Mouse (Mus musculus) C2C12 (cell line): ENCODE results near the gene Nt5c2. TPM values are rescaled to one million over a fixed set of nuclear protein-coding genes. Genes with fewer than 3 reads are reported as not detected.

Source experiments
- H3K27me3 ChIP-seq: one replicate; pipeline ENCODE4 v1.6.1; 2011; ENCODE audit not compliant: control insufficient read depth, insufficient read depth, insufficient read length
- H3K36me3 ChIP-seq: one replicate; pipeline ENCODE4 v1.6.1; 2011; ENCODE audit not compliant: control insufficient read depth, insufficient read depth
- H3K4me3 ChIP-seq: one replicate; pipeline ENCODE4 v1.5.1; 2011; ENCODE audit warnings: mild to moderate bottlenecking, control low read depth; ENCODE audit not compliant: poor library complexity, insufficient read depth, severe bottlenecking
- H3K79me2 ChIP-seq: one replicate; pipeline ENCODE4 v1.6.1; 2011; ENCODE audit not compliant: control insufficient read depth, insufficient read depth
- H3K79me3 ChIP-seq: one replicate; pipeline ENCODE4 v1.6.1; 2011; ENCODE audit warnings: low read depth, control low read depth
- H3ac ChIP-seq: one replicate; pipeline ENCODE3; 2011; ENCODE audit warnings: low read depth; ENCODE audit not compliant: control insufficient read depth, insufficient read length
- CEBPB ChIP-seq: IDR thresholded peaks from one replicate; pipeline ENCODE4 v1.6.1; 2011; ENCODE audit warnings: low read depth, mild to moderate bottlenecking, control low read depth, moderate library complexity
- CTCF ChIP-seq: IDR thresholded peaks from one replicate; pipeline ENCODE4 v1.5.1; 2011; ENCODE audit not compliant: control insufficient read depth, insufficient read depth, insufficient read length
- FOSL1 ChIP-seq: IDR thresholded peaks from one replicate; pipeline ENCODE4 v1.8.0; 2011; ENCODE audit warnings: mild to moderate bottlenecking, low read length; ENCODE audit not compliant: poor library complexity, insufficient read depth, severe bottlenecking
- MAX ChIP-seq: IDR thresholded peaks from one replicate; pipeline ENCODE4 v1.6.1; 2011; ENCODE audit warnings: mild to moderate bottlenecking, control low read depth
- MYOD1 ChIP-seq: IDR thresholded peaks from one replicate; pipeline ENCODE4 v1.6.1; 2011; ENCODE audit warnings: low read depth; ENCODE audit not compliant: control insufficient read depth, insufficient read length
- MYOG ChIP-seq: IDR thresholded peaks from one replicate; pipeline ENCODE4 v1.6.1; 2011; ENCODE audit not compliant: control insufficient read depth, insufficient read length; ENCODE audit errors: extremely low read depth
- USF1 ChIP-seq: IDR thresholded peaks from one replicate; pipeline ENCODE4 v1.6.1; 2011; ENCODE audit warnings: low read depth, mild to moderate bottlenecking, control low read depth, moderate library complexity
- long read RNA-seq, 2 experiments: library from polyadenylated mRNA; unstranded; transcript quantifications; one replicate each; pipeline ENCODE4 v2.0.0; 2019 to 2020
- polyA plus RNA-seq: library from polyadenylated mRNA; unstranded; fragments of >200 nt; fragmentation: generic; extraction: Trizol; gene quantifications from one replicate; pipeline ENCODE4 v1.2.1, GENCODE M21; 2012; ENCODE audit warnings: missing spikeins

Gene Nt5c2
- 18.2 TPM for polyA plus RNA-seq
- long read RNA-seq, experiment 1, transcript Nt5c2-202 (18 exons, 3,728 nt): major isoform, 16 of 31 reads
- long read RNA-seq, experiment 1, partial matches to known transcripts: 7 of 31 reads
- long read RNA-seq, experiment 1, other reads (novel, unspliced or antisense): 6 of 31 reads
- long read RNA-seq, experiment 2, transcript Nt5c2-202 (18 exons, 3,728 nt): major isoform, 93 of 136 reads
- long read RNA-seq, experiment 2, partial matches to known transcripts: 5 of 136 reads
- long read RNA-seq, experiment 2, other reads (novel, unspliced or antisense): 33 of 136 reads

- no peaks in the 10 kb centered on the region for H3K79me2 ChIP-seq
- no peak within 1 kb of the TSS for H3ac ChIP-seq
- H3K4me3 ChIP-seq: no peak within 1 kb of the TSS
- H3K36me3 ChIP-seq: no peaks in the 10 kb centered on the region
- TF ChIP-seq FOSL1: no peak
- no peak for TF ChIP-seq CEBPB
- TF ChIP-seq USF1: no peak
- TF ChIP-seq MYOG: no peak
- H3K79me3 ChIP-seq: no peaks in the 10 kb centered on the region
- H3K27me3 ChIP-seq: peaks cover 51% of the 10 kb centered on the region
Measured at GRCm38 (mm10) chr19:47014447-47015381, at the start of gene Nt5c2, which contains the start of gene Ina. Gene Nt5c2 (minus strand): TSS chr19:47015153. Gene Ina (plus strand): TSS chr19:47014698.

GRCm38 (mm10) chr19:47057684-47058083 is 42.7 kb upstream of the Nt5c2 start:
- TF ChIP-seq USF1: no peak
- TF ChIP-seq CEBPB: no peak
- TF ChIP-seq MYOG: no peak

GRCm38 (mm10) chr19:47053471-47053870 is 38.5 kb upstream of the Nt5c2 start:
- Histone ChIP-seq H3K4me3 (no peak overlapping the region), H3K36me3 (peaks cover 3% of the 10 kb centered on the region), H3K79me2 (peaks cover 14% of the 10 kb centered on the region), H3K79me3 (peaks cover 14% of the 10 kb centered on the region), H3ac (no peak overlapping the region), H3K27me3 (no peaks in the 10 kb centered on the region)
- TF ChIP-seq MYOG (no peak), USF1 (no peak), CTCF (no peak), CEBPB (no peak), MYOD1 (no peak), FOSL1 (no peak), MAX (no peak)

More at GRCm38 (mm10) chr19:47057684-47058083, 42.7 kb upstream of the Nt5c2 start:
- Histone ChIP-seq H3ac (no peak overlapping the region), H3K4me3 (no peak overlapping the region), H3K36me3 (no peaks in the 10 kb centered on the region), H3K27me3 (no peaks in the 10 kb centered on the region), H3K79me2 (no peaks in the 10 kb centered on the region), H3K79me3 (no peaks in the 10 kb centered on the region)

GRCm38 (mm10) chr19:47052927-47053326 is 38.0 kb upstream of the Nt5c2 start:
- H3K27me3 ChIP-seq: no peaks in the 10 kb centered on the region
- peaks cover 9% of the 10 kb centered on the region for H3K36me3 ChIP-seq
- no peak overlapping the region for H3K4me3 ChIP-seq
- TF ChIP-seq MAX (no peak), CEBPB (no peak), CTCF (no peak), FOSL1 (no peak), USF1 (no peak), MYOD1 (no peak), MYOG (no peak)
- peaks cover 15% of the 10 kb centered on the region for H3K79me3 ChIP-seq
- peaks cover 14% of the 10 kb centered on the region for H3K79me2 ChIP-seq
- H3ac ChIP-seq: no peak overlapping the region

GRCm38 (mm10) chr19:47050271-47051032 is 35.5 kb upstream of the Nt5c2 start, which contains the start of gene Pcgf6:
Gene Pcgf6 (minus strand): TSS chr19:47050906.
- Histone ChIP-seq H3K79me2 (peaks cover 14% of the 10 kb centered on the region), H3K4me3 (peak within 1 kb of the TSS; percentile 56), H3K27me3 (no peaks in the 10 kb centered on the region), H3K36me3 (peaks cover 23% of the 10 kb centered on the region), H3K79me3 (peaks cover 15% of the 10 kb centered on the region), H3ac (peak within 1 kb of the TSS; percentile 89)
- TF ChIP-seq MAX (peak; percentile 60), MYOD1 (no peak)

- TF ChIP-seq MAX (no peak), CEBPB (no peak), USF1 (no peak), CTCF (no peak), FOSL1 (no peak), MYOG (no peak), MYOD1 (no peak)
- Histone ChIP-seq H3K27me3 (no peaks in the 10 kb centered on the region), H3K4me3 (peak overlapping the region; percentile 56), H3K36me3 (peaks cover 27% of the 10 kb centered on the region), H3K79me3 (peaks cover 15% of the 10 kb centered on the region), H3ac (peak overlapping the region; percentile 71), H3K79me2 (peaks cover 14% of the 10 kb centered on the region)
Measured at GRCm38 (mm10) chr19:47049840-47050239, 34.9 kb upstream of the Nt5c2 start.
